Mouse (Mus musculus) forebrain, embryonic 13.5 days (tissue): ENCODE measurements around the gene Micall2. TPM values are rescaled to one million over a fixed set of nuclear protein-coding genes. Genes with fewer than 3 reads are reported as not detected.

ENCODE experiments used
- ATAC-seq: fragments of 200-750 bp; cut with Nextera tagmentation; 2 replicates; pipeline ENCODE4 v1.8.0; 2017
- H3K27ac ChIP-seq: fragments of 300-500 bp; sonication (generic); 2 replicates; pipeline ENCODE4 v1.5.1; 2015; ENCODE audit warnings: inconsistent platforms, mild to moderate bottlenecking, moderate library complexity
- H3K27me3 ChIP-seq: fragments of 300-500 bp; sonication (generic); 2 replicates; pipeline ENCODE4 v1.6.1; 2015; ENCODE audit warnings: mild to moderate bottlenecking, inconsistent platforms
- H3K36me3 ChIP-seq: fragments of 300-500 bp; sonication (generic); 2 replicates; pipeline ENCODE4 v1.6.1; 2015; ENCODE audit warnings: mild to moderate bottlenecking, inconsistent platforms; ENCODE audit not compliant: poor library complexity, severe bottlenecking
- H3K4me1 ChIP-seq: fragments of 300-500 bp; sonication (generic); 2 replicates; pipeline ENCODE4 v1.6.1; 2015; ENCODE audit warnings: inconsistent platforms
- H3K4me2 ChIP-seq: fragments of 300-500 bp; sonication (generic); 2 replicates; pipeline ENCODE4 v1.6.1; 2015; ENCODE audit warnings: inconsistent platforms, mild to moderate bottlenecking, moderate library complexity
- H3K4me3 ChIP-seq: fragments of 300-500 bp; sonication (generic); 2 replicates; pipeline ENCODE4 v1.5.1; 2015; ENCODE audit warnings: mild to moderate bottlenecking, inconsistent platforms
- H3K9ac ChIP-seq: fragments of 300-500 bp; sonication (generic); 2 replicates; pipeline ENCODE4 v1.6.1; 2015; ENCODE audit warnings: mild to moderate bottlenecking, inconsistent platforms
- H3K9me3 ChIP-seq: fragments of 300-500 bp; sonication (generic); replicated peaks from 2 replicates; pipeline ENCODE4 v1.6.1; 2016; ENCODE audit warnings: inconsistent platforms
- WGBS: fragments of 180-500 bp; shearing (Covaris S2); methylation state at CpG from one replicate; pipeline ENCODE4 v1.1.7; 2015; 5-methylcytosine and 5-hydroxymethylcytosine counted together
- microRNA-seq: library from miRNA; unstranded; fragments of <30 nt; microRNA quantifications from one replicate; pipeline ENCODE4, GENCODE M21; 2016
- polyA plus RNA-seq: library from polyadenylated mRNA; unstranded; fragments of >200 nt; fragmentation: Nextera tagmentation; extraction: Ambion mirVana; gene quantifications from 2 replicates; pipeline ENCODE4 v1.2.1, GENCODE M21; 2015

Gene Micall2
- polyA plus RNA-seq, 1 experiment from 2014 or later, result 3.2 TPM

DNA sequence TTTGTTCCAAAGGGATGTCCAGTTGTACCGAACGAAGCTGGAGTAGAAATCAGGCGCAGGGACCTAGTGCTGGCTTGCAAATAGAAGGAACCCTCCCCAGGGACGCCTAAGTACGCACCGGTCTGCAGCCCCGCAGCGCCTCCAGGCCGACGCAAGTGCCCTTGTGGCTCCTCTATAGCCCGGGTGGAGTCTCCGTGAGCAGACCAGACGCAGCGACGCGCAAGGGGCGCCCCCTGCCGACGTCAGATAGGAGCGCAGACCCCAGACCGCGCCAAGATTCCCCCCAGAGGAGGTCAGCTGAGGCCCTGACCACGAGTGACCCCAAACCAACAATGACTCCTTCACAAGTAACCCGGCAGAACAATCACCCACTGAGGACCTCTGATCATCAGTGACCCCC lies 67.6 kb downstream of the Micall2 start:
- H3K4me3 ChIP-seq, result 0 out of 2 replicates have a peak overlapping the region, but pooled peaks have one; percentile 7
- H3K27me3 ChIP-seq, result peaks cover 98% of the 10 kb centered on the region
- peak overlapping the region; percentile 38 for H3K4me2 ChIP-seq

GRCm38 (mm10) chr5:139666496-139666895 lies 69.6 kb downstream of the Micall2 start:
- no peak for ATAC-seq
- Histone ChIP-seq H3K4me1 (peaks cover 7% of the 10 kb centered on the region; the same call in 1 of the 2 replicates), H3K27ac (no peak overlapping the region), H3K27me3 (peaks cover 95% of the 10 kb centered on the region), H3K36me3 (no peaks in the 10 kb centered on the region), H3K4me3 (no peak overlapping the region), H3K9me3 (no peaks in the 10 kb centered on the region), H3K9ac (no peak overlapping the region), H3K4me2 (no peak overlapping the region)
- WGBS, result 37% methylated on average over 2 of the region's 2 CpGs

More for the DNA sequence above, 67.6 kb downstream of the Micall2 start:
- Histone ChIP-seq H3K9ac (no peak overlapping the region), H3K9me3 (no peaks in the 10 kb centered on the region), H3K36me3 (no peaks in the 10 kb centered on the region), H3K4me1 (peaks cover 7% of the 10 kb centered on the region; the same call in 1 of the 2 replicates), H3K27ac (no peak overlapping the region)
- peak; percentile 45; the same call in 1 of the 2 replicates for ATAC-seq
- under 1% methylated on average over 24 of the region's 24 CpGs for WGBS

DNA sequence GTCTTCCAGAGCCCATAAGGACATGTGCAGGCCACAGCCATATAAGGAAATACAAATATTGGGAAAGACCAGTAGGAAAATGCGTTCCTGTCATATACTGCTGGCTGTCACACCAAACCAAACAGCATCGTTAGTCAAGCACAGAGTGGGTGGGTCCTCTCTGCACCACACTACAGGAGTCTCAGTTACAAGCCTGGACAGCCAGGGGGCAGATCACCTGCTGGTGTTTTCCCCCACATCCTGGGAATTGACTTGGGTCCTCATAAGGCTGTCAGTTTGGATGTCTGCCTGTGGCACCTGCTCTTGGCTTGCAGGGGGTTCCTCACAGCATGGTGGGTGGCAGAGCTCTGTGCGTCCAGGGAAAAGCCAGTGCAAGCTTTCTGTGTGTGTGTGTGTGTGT lies 70.8 kb downstream of the Micall2 start:
- 66% methylated on average over 3 of the region's 3 CpGs for WGBS
- Histone ChIP-seq H3K4me2 (no peak overlapping the region), H3K27me3 (peaks cover 95% of the 10 kb centered on the region), H3K9me3 (no peaks in the 10 kb centered on the region), H3K4me1 (peaks cover 7% of the 10 kb centered on the region; the same call in 1 of the 2 replicates), H3K9ac (no peak overlapping the region), H3K4me3 (no peak overlapping the region), H3K36me3 (no peaks in the 10 kb centered on the region), H3K27ac (no peak overlapping the region)
- ATAC-seq, result no peak

- no peak overlapping the region for H3K9ac ChIP-seq
- H3K36me3 ChIP-seq, result no peaks in the 10 kb centered on the region
- H3K4me2 ChIP-seq, result no peak overlapping the region
- whole genome bisulfite sequencing, result 82% methylated on average over 7 of the region's 8 CpGs
- H3K4me3 ChIP-seq, result no peak overlapping the region
- ATAC-seq, result no peak
- H3K27me3 ChIP-seq, result peaks cover 92% of the 10 kb centered on the region
- no peaks in the 10 kb centered on the region for H3K9me3 ChIP-seq
- peaks cover 8% of the 10 kb centered on the region for H3K4me1 ChIP-seq
- no peak overlapping the region for H3K27ac ChIP-seq
Measured at GRCm38 (mm10) chr5:139661713-139662112, 74.4 kb downstream of the Micall2 start.

DNA sequence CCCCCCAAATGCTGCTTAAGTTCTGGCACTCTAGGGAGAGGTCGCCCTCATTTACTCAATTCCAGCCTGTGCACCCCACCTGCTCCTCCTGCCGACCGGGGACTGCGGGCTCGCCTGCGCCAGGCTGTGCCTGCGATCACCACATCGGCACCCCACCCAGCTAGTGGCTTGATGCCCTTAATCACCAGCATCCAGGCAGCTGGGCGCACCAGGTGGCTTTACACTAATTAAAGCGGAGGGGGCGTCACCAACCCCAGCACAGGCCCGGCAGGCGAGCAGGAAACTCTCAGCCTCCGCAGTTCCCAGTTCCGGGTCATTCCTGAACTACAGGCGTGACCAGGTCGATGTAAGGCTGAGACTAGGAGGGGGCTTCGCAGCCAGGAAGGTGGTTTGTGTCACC lies 76.8 kb downstream of the Micall2 start:
- Histone ChIP-seq H3K4me3 (no peak overlapping the region), H3K9ac (peak overlapping the region; percentile 30; the same call in 1 of the 2 replicates), H3K4me1 (peaks cover 8% of the 10 kb centered on the region), H3K4me2 (peak overlapping the region; percentile 40), H3K9me3 (no peaks in the 10 kb centered on the region), H3K27ac (no peak overlapping the region), H3K36me3 (no peaks in the 10 kb centered on the region), H3K27me3 (peaks cover 79% of the 10 kb centered on the region)
- peak; percentile 58; the same call in 1 of the 2 replicates for ATAC-seq
- WGBS, result 2% methylated on average over 18 of the region's 18 CpGs

DNA sequence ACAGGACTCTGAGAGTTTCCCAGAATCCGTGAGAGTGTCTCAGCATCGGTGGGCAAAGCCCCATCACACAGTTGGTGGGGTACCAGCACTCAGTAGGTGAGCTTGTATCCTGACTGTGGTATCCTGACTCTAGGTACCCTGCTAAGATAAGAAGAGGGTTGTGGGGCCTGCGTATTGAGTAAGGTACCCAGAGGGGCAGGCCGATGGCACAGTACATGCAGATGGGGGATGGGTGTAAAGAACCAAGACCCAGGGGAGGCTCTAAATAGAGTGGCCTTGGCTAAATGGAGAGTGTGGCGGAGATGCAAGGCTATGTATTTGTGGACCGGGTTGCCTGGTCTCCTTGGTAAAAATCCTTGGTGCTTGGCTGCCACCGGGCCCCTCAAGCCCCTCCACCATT lies 77.3 kb downstream of the Micall2 start:
- Histone ChIP-seq H3K36me3 (no peaks in the 10 kb centered on the region), H3K9me3 (no peaks in the 10 kb centered on the region), H3K27ac (no peak overlapping the region), H3K4me2 (peak overlapping the region; percentile 40; the same call in 1 of the 2 replicates), H3K27me3 (peaks cover 74% of the 10 kb centered on the region), H3K4me1 (peaks cover 8% of the 10 kb centered on the region), H3K9ac (no peak overlapping the region), H3K4me3 (no peak overlapping the region)
- 26% methylated on average over 7 of the region's 7 CpGs for WGBS
- ATAC-seq, result no peak

DNA sequence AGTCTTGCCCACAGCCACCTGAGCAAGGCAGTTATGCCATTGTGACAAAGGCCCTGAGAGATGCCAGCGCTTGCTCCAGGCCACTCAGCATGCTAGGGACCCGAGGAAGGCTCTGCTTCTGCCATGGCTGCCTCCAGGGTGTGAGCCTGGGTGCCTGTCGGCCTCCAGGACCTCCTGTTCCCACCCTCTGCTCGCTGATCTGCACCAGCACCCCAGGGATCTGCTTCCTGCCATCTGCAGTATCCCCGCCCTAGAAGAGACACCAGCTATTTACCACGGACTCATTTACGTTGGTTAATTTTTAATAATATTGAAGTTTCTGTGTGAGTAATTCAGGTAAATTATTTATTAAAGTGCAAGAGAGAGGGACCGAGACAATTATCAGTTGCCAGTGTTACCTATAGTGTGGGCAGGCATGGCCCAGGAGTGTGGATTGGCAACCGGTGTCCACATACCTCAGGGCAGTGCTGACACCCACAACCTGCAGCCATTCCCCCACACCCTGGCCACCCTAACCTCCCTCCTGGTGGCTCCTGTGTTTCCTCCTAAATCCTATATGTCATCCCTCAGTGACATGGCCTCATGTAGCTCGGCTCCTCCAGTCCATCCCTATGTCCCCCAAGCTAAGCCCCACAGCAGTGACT lies 78.1 kb downstream of the Micall2 start:
- ATAC-seq, result no peak
- 72% methylated on average over 10 of the region's 10 CpGs for WGBS
- Histone ChIP-seq H3K4me3 (no peak overlapping the region), H3K4me2 (no peak overlapping the region), H3K9ac (no peak overlapping the region), H3K27ac (no peak overlapping the region), H3K36me3 (no peaks in the 10 kb centered on the region), H3K4me1 (peaks cover 8% of the 10 kb centered on the region), H3K27me3 (peaks cover 69% of the 10 kb centered on the region), H3K9me3 (no peaks in the 10 kb centered on the region)

Small RNAs within 50 kb of the gene (microRNA-seq; reads per million reads assigned to microRNA genes)
- not detected for gene Mir7037

Other genes with a start within 250 kb of the Micall2 start
- gene Uncx, start 192.8 kb downstream of the Micall2 start, polyA plus RNA-seq, result 8.5 and 18.1 TPM in 2 replicates
- 23.5 and 27.6 TPM in 2 replicates for gene Ints1, start 39.3 kb upstream of the Micall2 start, polyA plus RNA-seq
- gene Mafk, start 55.2 kb upstream of the Micall2 start, polyA plus RNA-seq, result 14.0 and 14.3 TPM in 2 replicates
- gene Tmem184a, start 83.6 kb upstream of the Micall2 start, polyA plus RNA-seq, result 0.05 and 0.20 TPM in 2 replicates
- not detected in 2 replicates for gene Gm26938, start 90.1 kb upstream of the Micall2 start, polyA plus RNA-seq
- gene Psmg3, start 90.5 kb upstream of the Micall2 start, polyA plus RNA-seq, result 85.5 and 88.5 TPM in 2 replicates
- gene Elfn1, start 171.6 kb upstream of the Micall2 start, polyA plus RNA-seq, result 0.44 and 1.1 TPM in 2 replicates